Mouse (Mus musculus): ENCODE data around the gene Baiap2. TPM values are rescaled to one million over a fixed set of nuclear protein-coding genes. Genes with fewer than 3 reads are reported as not detected.

The Baiap2 gene
- polyA plus RNA-seq, 1 experiment from 2014 or later: 15.3 TPM

DNA sequence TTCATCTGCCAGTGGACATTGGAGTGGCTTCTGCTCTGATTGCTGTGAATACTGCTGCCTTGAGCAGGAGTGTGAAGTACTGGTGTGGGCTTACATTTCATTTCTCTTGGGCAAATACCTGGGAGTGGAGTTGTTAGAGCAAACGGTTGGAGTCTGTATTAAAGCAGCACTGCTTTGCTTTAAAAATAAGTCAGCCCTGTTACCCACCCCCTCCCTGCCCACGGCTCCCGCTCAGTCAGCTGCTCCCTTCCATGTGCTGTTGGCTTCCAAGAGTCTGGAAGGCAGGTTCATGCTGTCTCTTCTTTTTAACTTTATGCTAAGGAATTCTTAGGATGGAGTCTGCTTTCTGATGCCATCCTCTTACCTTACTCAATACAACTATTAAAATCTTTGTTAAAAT lies 18.9 kb downstream of the Baiap2 start:
- no peak overlapping the region for H3K9ac ChIP-seq
- H3K27me3 ChIP-seq: no peaks in the 10 kb centered on the region
- no peaks in the 10 kb centered on the region for H3K4me1 ChIP-seq
- ATAC-seq (ENCODE audit: insufficient number of reproducible peaks, insufficient read depth, low FRiP score, low TSS enrichment): no peak
- WGBS: 65% methylated on average over 3 of the region's 3 CpGs
- no peaks in the 10 kb centered on the region for H3K36me3 ChIP-seq
- no peaks in the 10 kb centered on the region for H3K9me3 ChIP-seq
- H3K27ac ChIP-seq: no peak overlapping the region
- H3K4me3 ChIP-seq: no peak overlapping the region
- no peak overlapping the region for H3K4me2 ChIP-seq (replicated peaks)

DNA sequence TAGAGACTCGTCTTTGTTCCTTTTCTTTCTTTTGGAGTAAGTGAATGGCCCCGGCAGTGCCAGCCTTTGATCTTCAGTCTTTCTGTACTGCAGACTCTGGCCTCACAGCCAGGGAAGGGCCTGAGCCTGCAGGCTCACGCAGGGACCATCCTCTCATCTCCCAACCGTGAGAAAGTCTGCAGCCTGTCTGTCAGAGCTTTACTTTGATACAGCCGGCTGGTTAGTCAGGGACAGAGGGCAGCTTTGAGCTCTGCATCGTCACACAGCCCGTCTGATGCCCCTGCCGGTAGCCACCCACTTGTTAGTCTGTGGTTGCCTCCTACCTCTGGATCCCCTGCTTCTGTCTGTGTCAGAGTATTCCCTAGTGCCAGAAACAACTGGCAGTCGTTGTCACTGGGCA lies 22.5 kb downstream of the Baiap2 start:
- Histone ChIP-seq H3K9ac (0 out of 2 replicates have a peak overlapping the region, but pooled peaks have one; percentile 3), H3K27ac (no peak overlapping the region), H3K4me1 (no peaks in the 10 kb centered on the region), H3K9me3 (no peaks in the 10 kb centered on the region), H3K4me3 (no peak overlapping the region), H3K4me2 (replicated peaks) (no peak overlapping the region), H3K36me3 (no peaks in the 10 kb centered on the region), H3K27me3 (no peaks in the 10 kb centered on the region)
- 22% methylated on average over 9 of the region's 9 CpGs for WGBS
- ATAC-seq (ENCODE audit: insufficient number of reproducible peaks, insufficient read depth, low FRiP score, low TSS enrichment): no peak

DNA sequence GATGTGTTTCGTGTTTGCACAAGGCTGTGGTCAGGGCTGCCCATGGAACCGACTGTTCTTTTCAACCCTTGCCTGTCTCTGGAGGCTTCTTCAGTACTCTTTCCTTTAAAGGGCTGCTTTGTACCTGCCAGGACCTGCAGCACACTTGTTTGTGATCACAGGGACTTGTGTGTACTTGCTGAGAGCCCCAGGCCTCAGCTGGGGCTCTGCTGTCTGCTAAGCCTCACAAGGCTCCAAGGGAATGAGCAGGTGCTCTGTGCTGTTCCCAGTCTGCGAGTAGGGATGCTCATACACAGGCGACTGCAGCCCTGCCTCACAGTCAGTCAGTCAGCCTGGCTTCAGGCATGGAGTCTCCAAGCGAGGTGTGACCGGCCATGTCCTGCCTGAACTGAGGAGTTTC lies 23.7 kb downstream of the Baiap2 start:
- H3K4me2 ChIP-seq (replicated peaks): no peak overlapping the region
- H3K9ac ChIP-seq: no peak overlapping the region
- no peaks in the 10 kb centered on the region for H3K27me3 ChIP-seq
- no peaks in the 10 kb centered on the region for H3K9me3 ChIP-seq
- H3K36me3 ChIP-seq: no peaks in the 10 kb centered on the region
- no peak overlapping the region for H3K4me3 ChIP-seq
- H3K4me1 ChIP-seq: no peaks in the 10 kb centered on the region
- ATAC-seq (ENCODE audit: insufficient number of reproducible peaks, insufficient read depth, low FRiP score, low TSS enrichment): no peak
- no peak overlapping the region for H3K27ac ChIP-seq
- WGBS: 78% methylated on average over 6 of the region's 6 CpGs

DNA sequence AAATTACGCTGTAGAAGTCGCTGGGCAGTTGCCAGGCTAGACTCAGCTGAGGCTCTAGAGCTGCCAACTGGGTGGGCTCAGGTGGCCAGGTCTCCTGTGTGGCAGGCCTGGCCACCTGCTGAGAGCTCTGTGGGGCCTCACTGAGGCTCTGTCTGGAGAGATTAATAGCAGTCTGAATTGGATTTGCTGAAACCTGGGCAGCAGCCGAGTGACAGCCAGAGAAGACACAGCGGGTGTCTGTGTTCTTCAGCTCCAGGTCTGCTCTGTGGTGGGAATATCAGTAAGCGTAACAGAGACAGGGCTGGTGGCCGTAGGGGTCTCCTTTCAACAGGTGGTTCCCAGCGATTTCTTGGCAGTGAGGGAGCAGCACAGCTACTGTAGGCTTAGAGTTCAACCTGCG lies 24.8 kb downstream of the Baiap2 start:
- no peak for ATAC-seq (ENCODE audit: insufficient number of reproducible peaks, insufficient read depth, low FRiP score, low TSS enrichment)
- H3K9me3 ChIP-seq: no peaks in the 10 kb centered on the region
- no peak overlapping the region for H3K9ac ChIP-seq
- no peaks in the 10 kb centered on the region for H3K36me3 ChIP-seq
- no peak overlapping the region for H3K4me3 ChIP-seq
- no peak overlapping the region for H3K27ac ChIP-seq
- H3K4me2 ChIP-seq (replicated peaks): no peak overlapping the region
- no peaks in the 10 kb centered on the region for H3K4me1 ChIP-seq
- 78% methylated on average over 8 of the region's 8 CpGs for WGBS
- no peaks in the 10 kb centered on the region for H3K27me3 ChIP-seq

DNA sequence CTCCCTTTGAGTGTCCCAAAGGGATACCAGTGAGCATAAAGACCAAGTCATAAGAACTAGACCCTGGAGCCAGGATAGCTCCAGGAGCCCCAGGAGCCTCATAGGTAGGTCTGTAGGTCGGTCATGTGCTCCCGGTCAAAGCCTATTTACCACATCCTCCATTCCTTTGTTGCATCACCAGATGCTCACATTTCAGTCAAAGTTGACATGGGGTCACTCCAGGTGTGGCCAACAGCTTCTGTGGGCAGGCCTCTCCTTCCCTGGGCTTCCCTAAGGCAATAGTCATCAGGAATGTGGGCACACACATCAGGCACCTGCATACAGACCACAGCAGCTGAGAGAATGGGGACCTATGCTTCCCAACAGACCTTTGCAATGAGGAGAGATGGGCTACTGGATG lies 25.3 kb downstream of the Baiap2 start:
- H3K9ac ChIP-seq: no peak overlapping the region
- H3K9me3 ChIP-seq: no peaks in the 10 kb centered on the region
- no peak overlapping the region for H3K4me2 ChIP-seq (replicated peaks)
- no peaks in the 10 kb centered on the region for H3K36me3 ChIP-seq
- H3K4me3 ChIP-seq: no peak overlapping the region
- no peaks in the 10 kb centered on the region for H3K27me3 ChIP-seq
- H3K27ac ChIP-seq: no peak overlapping the region
- no peaks in the 10 kb centered on the region for H3K4me1 ChIP-seq
- ATAC-seq (ENCODE audit: insufficient number of reproducible peaks, insufficient read depth, low FRiP score, low TSS enrichment): no peak
- 83% methylated on average over 2 of the region's 2 CpGs for WGBS

DNA sequence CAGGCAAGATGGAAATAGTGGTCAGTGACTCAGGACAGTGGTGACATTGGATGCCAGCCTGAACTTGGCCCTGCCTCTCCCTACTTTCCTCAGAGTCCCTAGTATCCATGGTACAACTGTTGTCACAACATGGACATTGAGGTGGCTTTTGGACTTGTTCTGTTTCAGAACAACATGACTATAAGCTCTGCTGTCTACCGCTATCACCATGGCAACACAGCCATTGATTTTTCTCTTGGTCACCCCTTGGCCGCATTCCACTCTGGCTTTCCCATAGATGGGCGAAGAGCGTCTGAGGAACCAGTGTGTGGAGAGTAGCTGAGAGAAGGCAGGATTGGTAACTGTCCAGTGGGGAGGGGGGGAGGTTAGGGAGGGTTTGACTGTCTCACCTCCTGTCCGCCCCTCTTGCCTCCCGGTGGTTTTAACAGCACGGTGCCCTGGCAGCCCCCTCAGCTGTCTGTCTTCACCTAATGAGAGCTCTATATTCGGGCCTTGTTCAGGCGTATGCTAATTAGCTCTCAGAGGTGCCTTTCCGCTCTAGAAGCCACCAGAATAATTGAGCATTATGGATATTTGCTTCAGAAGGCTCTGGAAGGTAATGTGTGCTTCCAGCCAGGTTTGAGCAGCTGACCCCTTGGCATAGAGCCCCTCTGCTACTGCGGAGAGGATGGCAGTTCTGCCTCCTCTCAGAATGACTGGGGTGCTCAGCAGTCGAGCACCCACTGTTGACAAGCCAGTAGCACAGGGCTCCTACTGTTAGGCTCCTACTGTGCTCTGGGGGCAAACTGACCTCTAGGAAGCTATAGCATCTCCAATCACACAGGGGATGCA lies 27.7 kb downstream of the Baiap2 start:
- Histone ChIP-seq H3K27ac (no peak overlapping the region), H3K36me3 (peaks cover 2% of the 10 kb centered on the region; the same call in 1 of the 2 replicates), H3K9ac (no peak overlapping the region), H3K9me3 (no peaks in the 10 kb centered on the region), H3K27me3 (no peaks in the 10 kb centered on the region), H3K4me3 (no peak overlapping the region), H3K4me1 (no peaks in the 10 kb centered on the region), H3K4me2 (replicated peaks) (no peak overlapping the region)
- 73% methylated on average over 12 of the region's 12 CpGs for WGBS
- no peak for ATAC-seq (ENCODE audit: insufficient number of reproducible peaks, insufficient read depth, low FRiP score, low TSS enrichment)

DNA sequence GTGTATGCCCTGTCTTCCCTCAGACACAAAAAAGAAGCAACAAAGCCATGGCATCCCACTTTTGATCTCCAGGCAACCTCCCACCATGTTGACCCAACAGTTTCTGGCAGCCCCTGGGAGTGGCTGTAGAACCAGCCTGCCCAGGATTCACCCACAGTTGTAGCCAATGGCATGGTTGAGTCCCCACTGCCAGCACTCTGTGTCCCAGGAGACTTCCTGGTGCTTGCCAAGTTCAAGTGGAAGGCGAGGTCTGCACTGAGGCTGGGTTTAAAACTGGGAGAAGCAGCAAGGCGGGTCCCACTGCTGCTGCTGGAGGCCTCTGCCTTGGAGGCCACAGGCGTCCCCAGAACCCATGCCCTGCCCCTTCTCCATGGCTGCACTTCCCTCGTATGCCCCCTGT lies 31.2 kb downstream of the Baiap2 start:
- H3K4me1 ChIP-seq: no peaks in the 10 kb centered on the region
- H3K36me3 ChIP-seq: peaks cover 2% of the 10 kb centered on the region; the same call in 1 of the 2 replicates
- no peaks in the 10 kb centered on the region for H3K27me3 ChIP-seq
- H3K9me3 ChIP-seq: no peaks in the 10 kb centered on the region
- no peak overlapping the region for H3K4me2 ChIP-seq (replicated peaks)
- H3K27ac ChIP-seq: no peak overlapping the region
- no peak for ATAC-seq (ENCODE audit: insufficient number of reproducible peaks, insufficient read depth, low FRiP score, low TSS enrichment)
- 89% methylated on average over 4 of the region's 4 CpGs for WGBS
- no peak overlapping the region for H3K4me3 ChIP-seq
- H3K9ac ChIP-seq: no peak overlapping the region

DNA sequence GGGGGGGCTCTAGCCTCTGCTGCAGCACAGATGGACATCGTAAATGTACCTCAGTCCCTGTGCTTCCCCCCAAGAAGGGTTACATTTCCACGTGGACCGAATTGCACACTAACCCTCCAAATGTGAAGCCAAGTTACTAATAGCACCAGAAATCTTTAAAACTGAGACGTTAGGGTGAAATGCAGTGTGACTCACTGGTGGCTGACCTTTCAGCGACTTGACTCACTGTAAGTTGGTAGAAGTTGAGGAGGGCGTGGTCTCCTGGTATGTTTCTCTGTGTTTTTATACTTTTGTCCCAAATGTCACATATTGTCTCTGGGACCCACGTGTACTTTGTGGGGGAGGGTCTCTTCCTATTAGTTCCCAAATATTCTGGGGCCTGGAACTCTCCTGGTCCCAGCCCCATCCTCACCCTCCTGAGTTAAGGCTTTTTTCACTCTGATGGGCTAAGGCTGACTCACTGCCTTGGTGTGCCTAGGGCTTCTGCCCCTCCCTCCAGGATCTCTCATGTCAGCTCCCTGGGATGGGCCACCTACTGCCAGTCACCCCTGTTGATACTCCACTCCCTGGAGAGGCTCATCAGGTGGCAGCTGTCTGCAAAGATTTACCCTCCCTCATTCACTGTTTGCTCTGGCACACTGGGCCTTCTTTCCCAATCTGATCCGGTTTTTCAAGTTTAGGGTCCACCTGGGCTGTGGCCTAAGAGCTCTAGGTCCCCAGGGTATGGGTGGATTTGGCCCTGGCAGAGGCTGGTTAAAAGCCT lies 33.4 kb downstream of the Baiap2 start:
- ATAC-seq (ENCODE audit: insufficient number of reproducible peaks, insufficient read depth, low FRiP score, low TSS enrichment): 0 out of 2 replicates have a peak, but pooled peaks have one; percentile 53
- H3K36me3 ChIP-seq: peaks cover 2% of the 10 kb centered on the region; the same call in 1 of the 2 replicates
- H3K9me3 ChIP-seq: no peaks in the 10 kb centered on the region
- H3K27ac ChIP-seq: no peak overlapping the region
- no peak overlapping the region for H3K4me3 ChIP-seq
- no peak overlapping the region for H3K4me2 ChIP-seq (replicated peaks)
- 77% methylated on average over 8 of the region's 8 CpGs for WGBS
- H3K27me3 ChIP-seq: no peaks in the 10 kb centered on the region
- no peak overlapping the region for H3K9ac ChIP-seq
- no peaks in the 10 kb centered on the region for H3K4me1 ChIP-seq

DNA sequence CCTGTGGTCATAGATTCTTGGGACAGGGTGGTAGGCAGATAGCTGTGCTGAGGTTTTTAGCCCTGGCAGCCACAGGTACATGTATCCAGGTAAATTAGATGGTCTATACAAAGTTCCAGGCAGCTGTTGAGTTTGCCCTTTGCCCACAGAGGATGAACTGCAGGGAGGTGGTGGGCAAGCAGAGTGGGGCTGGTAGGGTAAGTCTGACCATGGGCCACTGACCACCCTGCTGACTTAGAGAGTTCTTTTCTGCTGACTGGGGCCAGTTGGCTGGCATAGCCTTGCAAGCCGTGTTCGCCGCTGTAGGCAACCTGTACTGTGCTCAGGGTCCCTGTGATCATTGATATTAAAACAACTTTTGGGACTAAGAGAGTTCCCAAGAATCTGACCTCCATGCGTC lies 36.1 kb downstream of the Baiap2 start:
- ATAC-seq (ENCODE audit: insufficient number of reproducible peaks, insufficient read depth, low FRiP score, low TSS enrichment): no peak
- Histone ChIP-seq H3K9ac (no peak overlapping the region), H3K4me1 (no peaks in the 10 kb centered on the region), H3K4me2 (replicated peaks) (no peak overlapping the region), H3K36me3 (peaks cover 6% of the 10 kb centered on the region), H3K4me3 (no peak overlapping the region), H3K9me3 (no peaks in the 10 kb centered on the region), H3K27me3 (no peaks in the 10 kb centered on the region), H3K27ac (no peak overlapping the region)
- 90% methylated on average over 4 of the region's 4 CpGs for WGBS

DNA sequence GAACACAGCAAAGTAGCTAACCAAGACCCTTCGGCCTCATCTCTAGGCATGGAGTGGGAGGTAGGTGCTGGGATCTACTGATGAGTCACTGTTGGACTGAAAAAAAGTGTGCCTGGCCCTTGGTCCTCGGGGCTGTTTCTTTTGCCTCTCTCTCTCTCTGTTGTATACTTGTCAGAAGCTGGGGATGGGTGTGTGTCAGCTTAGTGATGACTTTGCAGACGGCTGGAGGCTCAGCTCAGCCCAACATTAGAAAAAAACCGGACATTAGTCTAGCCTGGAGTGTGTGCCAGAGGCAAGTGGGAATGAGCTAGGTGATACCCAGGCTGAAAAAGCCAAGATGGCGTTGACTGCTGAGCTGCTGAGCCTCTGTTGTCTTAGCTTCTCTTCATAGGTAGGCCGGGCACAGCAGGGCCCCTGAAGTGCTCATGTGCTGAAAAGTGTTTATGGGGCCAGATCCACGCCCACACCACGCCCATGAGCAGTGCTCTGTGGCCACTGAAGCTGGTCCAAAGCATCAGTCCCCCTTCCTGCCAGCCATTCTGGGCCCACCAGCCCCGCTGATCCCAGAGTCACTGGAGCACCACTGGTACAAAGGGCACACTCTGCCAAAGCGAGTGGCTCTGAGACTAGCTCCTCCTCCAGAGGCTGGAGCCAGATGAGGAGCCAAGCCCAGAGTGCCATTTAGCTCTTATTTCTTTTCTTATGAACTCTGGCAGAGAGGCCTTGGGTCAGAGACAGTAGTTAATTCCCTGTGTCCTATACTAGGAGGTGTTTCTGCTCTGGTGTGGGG lies 37.2 kb downstream of the Baiap2 start:
- peaks cover 3% of the 10 kb centered on the region; the same call in 1 of the 2 replicates for H3K36me3 ChIP-seq
- H3K4me2 ChIP-seq (replicated peaks): no peak overlapping the region
- H3K4me1 ChIP-seq: no peaks in the 10 kb centered on the region
- no peak for ATAC-seq (ENCODE audit: insufficient number of reproducible peaks, insufficient read depth, low FRiP score, low TSS enrichment)
- H3K9ac ChIP-seq: no peak overlapping the region
- no peak overlapping the region for H3K4me3 ChIP-seq
- no peak overlapping the region for H3K27ac ChIP-seq
- WGBS: 85% methylated on average over 10 of the region's 10 CpGs
- H3K9me3 ChIP-seq: no peaks in the 10 kb centered on the region
- H3K27me3 ChIP-seq: no peaks in the 10 kb centered on the region

DNA sequence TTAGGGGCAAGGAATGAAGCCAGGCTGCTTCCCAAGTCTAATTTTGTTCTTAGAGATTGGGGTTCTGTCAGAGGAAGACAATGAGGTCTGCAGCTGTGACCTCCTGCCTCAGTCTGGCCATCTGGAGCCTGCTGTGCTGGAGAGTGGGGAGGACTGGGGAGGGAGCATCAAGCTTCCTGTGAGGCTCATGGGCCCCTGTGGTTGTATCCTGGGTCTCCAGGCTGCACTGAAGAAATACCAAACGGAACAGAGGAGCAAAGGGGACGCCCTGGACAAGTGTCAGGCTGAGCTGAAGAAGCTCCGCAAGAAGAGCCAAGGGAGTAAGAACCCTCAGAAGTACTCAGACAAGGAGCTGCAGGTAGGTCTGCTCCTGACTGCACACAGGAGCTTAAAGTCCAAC lies 39.2 kb downstream of the Baiap2 start:
- no peak for ATAC-seq (ENCODE audit: insufficient number of reproducible peaks, insufficient read depth, low FRiP score, low TSS enrichment)
- Histone ChIP-seq H3K9me3 (no peaks in the 10 kb centered on the region), H3K4me2 (replicated peaks) (no peak overlapping the region), H3K36me3 (peaks cover 3% of the 10 kb centered on the region; the same call in 1 of the 2 replicates), H3K9ac (no peak overlapping the region), H3K27me3 (no peaks in the 10 kb centered on the region), H3K4me1 (no peaks in the 10 kb centered on the region), H3K4me3 (no peak overlapping the region), H3K27ac (no peak overlapping the region)
- WGBS: 64% methylated on average over 3 of the region's 3 CpGs

All from embryonic facial prominence, embryonic 12.5 days (tissue).